Mouse (Mus musculus) lung, postnatal 0 days (tissue): ENCODE measurements around the gene Gm26938. TPM values are rescaled to one million over a fixed set of nuclear protein-coding genes. Genes with fewer than 3 reads are reported as not detected.

Experiments
- ATAC-seq: fragments of 200-750 bp; cut with Nextera tagmentation; 2 replicates; pipeline ENCODE4 v1.8.0; 2017; ENCODE audit warnings: moderate library complexity
- DNase-seq: peaks from one replicate; pipeline ENCODE4 v3.0.0-alpha.2; 2016; ENCODE audit warnings: low spot score
- H3K27ac ChIP-seq: fragments of 300-500 bp; sonication (generic); 2 replicates; pipeline ENCODE4 v1.5.1; 2014; ENCODE audit warnings: antibody characterized with exemption, mild to moderate bottlenecking, low read length, mixed read lengths
- H3K27me3 ChIP-seq: fragments of 300-500 bp; sonication (generic); replicated peaks from 2 replicates; pipeline ENCODE4 v1.6.1; 2014; ENCODE audit warnings: low read length, mixed read lengths; ENCODE audit not compliant: insufficient read depth
- H3K36me3 ChIP-seq: fragments of 300-500 bp; sonication (generic); 2 replicates; pipeline ENCODE4 v1.6.1; 2014; ENCODE audit warnings: low read length, mixed read lengths; ENCODE audit not compliant: insufficient read depth
- H3K4me1 ChIP-seq: fragments of 300-500 bp; sonication (generic); 2 replicates; pipeline ENCODE4 v1.6.1; 2014; ENCODE audit warnings: antibody characterized with exemption, low read depth, low read length, mixed read lengths; ENCODE audit not compliant: insufficient read depth
- H3K4me2 ChIP-seq: fragments of 300-500 bp; sonication (generic); replicated peaks from 2 replicates; pipeline ENCODE4 v1.6.1; 2014; ENCODE audit warnings: low read depth, mild to moderate bottlenecking, low read length, moderate library complexity, mixed read lengths
- H3K4me3 ChIP-seq: fragments of 300-500 bp; sonication (generic); 2 replicates; pipeline ENCODE4 v1.5.1; 2014; ENCODE audit warnings: low read depth, low read length
- H3K9ac ChIP-seq: fragments of 300-500 bp; sonication (generic); replicated peaks from 2 replicates; pipeline ENCODE4 v1.6.1; 2014; ENCODE audit warnings: low read depth, mild to moderate bottlenecking
- H3K9me3 ChIP-seq: fragments of 300-500 bp; sonication (generic); 2 replicates; pipeline ENCODE4 v1.6.1; 2016; ENCODE audit warnings: low read length, mixed read lengths
- CTCF ChIP-seq: IDR thresholded peaks from 2 replicates; pipeline ENCODE4 v1.5.1; 2016; ENCODE audit warnings: antibody characterized with exemption, mild to moderate bottlenecking
- EP300 ChIP-seq: IDR thresholded peaks from 2 replicates; pipeline ENCODE4 v1.6.1; 2016; ENCODE audit warnings: antibody characterized with exemption, mild to moderate bottlenecking, control low read depth
- WGBS: fragments of 180-500 bp; shearing (Covaris S2); extraction: QIAGEN DNeasy Blood & Tissue Kit; methylation state at CpG from one replicate; pipeline ENCODE4 v1.1.7; 2014; 5-methylcytosine and 5-hydroxymethylcytosine counted together
- polyA plus RNA-seq: library from polyadenylated mRNA; unstranded; fragments of >200 nt; fragmentation: Nextera tagmentation; extraction: Ambion mirVana; gene quantifications from 2 replicates; pipeline ENCODE4 v1.2.1, GENCODE M21; 2015

The Gm26938 gene
- polyA plus RNA-seq, 1 experiment from 2014 or later, result not detected

GRCm38 (mm10) chr5:139803165-139803564, 23.0 kb downstream of the Gm26938 start:
- H3K27me3 ChIP-seq, result no peaks in the 10 kb centered on the region
- ATAC-seq, result no peak
- DNase-seq, result no peak
- H3K4me1 ChIP-seq, result peaks cover 4% of the 10 kb centered on the region; the same call in 1 of the 2 replicates
- no peak overlapping the region for H3K9ac ChIP-seq
- H3K4me3 ChIP-seq, result no peak overlapping the region
- no peak for TF ChIP-seq EP300
- TF ChIP-seq CTCF, result no peak
- H3K36me3 ChIP-seq, result peaks cover 22% of the 10 kb centered on the region; the same call in 1 of the 2 replicates
- H3K4me2 ChIP-seq, result no peak overlapping the region
- H3K9me3 ChIP-seq, result no peaks in the 10 kb centered on the region
- H3K27ac ChIP-seq, result no peak overlapping the region
- 74% methylated on average over 8 of the region's 8 CpGs for WGBS

GRCm38 (mm10) chr5:139801880-139802279, 24.3 kb downstream of the Gm26938 start:
- Histone ChIP-seq H3K36me3 (peaks cover 22% of the 10 kb centered on the region; the same call in 1 of the 2 replicates), H3K4me1 (peaks cover 13% of the 10 kb centered on the region; the same call in 1 of the 2 replicates), H3K4me2 (no peak overlapping the region), H3K4me3 (no peak overlapping the region), H3K9ac (no peak overlapping the region), H3K27ac (no peak overlapping the region), H3K27me3 (no peaks in the 10 kb centered on the region), H3K9me3 (no peaks in the 10 kb centered on the region)
- ATAC-seq, result no peak
- TF ChIP-seq CTCF (no peak), EP300 (no peak)
- 88% methylated on average over 10 of the region's 10 CpGs for WGBS
- DNase-seq, result no peak

GRCm38 (mm10) chr5:139801231-139801630, 25.0 kb downstream of the Gm26938 start:
- no peak overlapping the region for H3K4me2 ChIP-seq
- peaks cover 19% of the 10 kb centered on the region; the same call in 1 of the 2 replicates for H3K4me1 ChIP-seq
- 92% methylated on average over 8 of the region's 8 CpGs for WGBS
- DNase-seq (no peak), ATAC-seq (no peak)
- peaks cover 22% of the 10 kb centered on the region; the same call in 1 of the 2 replicates for H3K36me3 ChIP-seq
- no peak overlapping the region for H3K9ac ChIP-seq
- no peaks in the 10 kb centered on the region for H3K9me3 ChIP-seq
- TF ChIP-seq CTCF (no peak), EP300 (no peak)
- no peak overlapping the region for H3K4me3 ChIP-seq
- H3K27me3 ChIP-seq, result no peaks in the 10 kb centered on the region
- no peak overlapping the region for H3K27ac ChIP-seq

GRCm38 (mm10) chr5:139799801-139800590, 26.2 kb downstream of the Gm26938 start:
- no peaks in the 10 kb centered on the region for H3K27me3 ChIP-seq
- DNase-seq, result no peak
- no peak overlapping the region for H3K27ac ChIP-seq
- no peak overlapping the region for H3K4me2 ChIP-seq
- no peak overlapping the region for H3K4me3 ChIP-seq
- 91% methylated on average over 33 of the region's 33 CpGs for WGBS
- no peaks in the 10 kb centered on the region for H3K9me3 ChIP-seq
- TF ChIP-seq CTCF (no peak), EP300 (no peak)
- no peak overlapping the region for H3K9ac ChIP-seq
- no peak for ATAC-seq
- peaks cover 22% of the 10 kb centered on the region; the same call in 1 of the 2 replicates for H3K36me3 ChIP-seq
- H3K4me1 ChIP-seq, result peaks cover 28% of the 10 kb centered on the region

- Histone ChIP-seq H3K4me3 (no peak overlapping the region), H3K4me1 (peaks cover 33% of the 10 kb centered on the region), H3K9me3 (no peaks in the 10 kb centered on the region), H3K27me3 (no peaks in the 10 kb centered on the region), H3K36me3 (peaks cover 22% of the 10 kb centered on the region; the same call in 1 of the 2 replicates), H3K4me2 (no peak overlapping the region), H3K27ac (no peak overlapping the region), H3K9ac (no peak overlapping the region)
- WGBS, result 95% methylated on average over 9 of the region's 9 CpGs
- DNase-seq, result no peak
- TF ChIP-seq CTCF, result no peak
- no peak for TF ChIP-seq EP300
- no peak for ATAC-seq
These were observed 27.2 kb downstream of the Gm26938 start for GRCm38 (mm10) chr5:139799041-139799440.

- peak overlapping the region; percentile 94 for H3K27ac ChIP-seq
- TF ChIP-seq EP300 (no peak), CTCF (no peak)
- H3K36me3 ChIP-seq, result peaks cover 22% of the 10 kb centered on the region; the same call in 1 of the 2 replicates
- WGBS, result 44% methylated on average over 10 of the region's 12 CpGs
- H3K4me3 ChIP-seq, result no peak overlapping the region
- no peaks in the 10 kb centered on the region for H3K9me3 ChIP-seq
- no peak overlapping the region for H3K9ac ChIP-seq
- peak; percentile 20 for ATAC-seq
- peak; percentile 49 for DNase-seq
- peak overlapping the region; percentile 56 for H3K4me2 ChIP-seq
- no peaks in the 10 kb centered on the region for H3K27me3 ChIP-seq
- H3K4me1 ChIP-seq, result peaks cover 38% of the 10 kb centered on the region
These were observed 27.9 kb downstream of the Gm26938 start for GRCm38 (mm10) chr5:139798168-139798900.
